Mouse (Mus musculus) limb, embryonic 13.5 days (tissue): Measurements from ENCODE around the gene Fam19a3. TPM values are rescaled to one million over a fixed set of nuclear protein-coding genes. Genes with fewer than 3 reads are reported as not detected.

Experiments
- ATAC-seq: fragments of 200-750 bp; cut with Nextera tagmentation; 2 replicates; pipeline ENCODE4 v1.8.0; 2017; ENCODE audit warnings: low read depth, moderate number of reproducible peaks, moderate TSS enrichment; ENCODE audit not compliant: low FRiP score
- H3K27ac ChIP-seq: fragments of 300-500 bp; sonication (generic); 2 replicates; pipeline ENCODE4 v1.5.1; 2015; ENCODE audit warnings: inconsistent platforms, mild to moderate bottlenecking, moderate library complexity
- H3K27me3 ChIP-seq: fragments of 300-500 bp; sonication (generic); 2 replicates; pipeline ENCODE4 v1.6.1; 2015; ENCODE audit warnings: mild to moderate bottlenecking, inconsistent platforms
- H3K36me3 ChIP-seq: fragments of 300-500 bp; sonication (generic); 2 replicates; pipeline ENCODE4 v1.6.1; 2015; ENCODE audit warnings: inconsistent platforms, mild to moderate bottlenecking, moderate library complexity
- H3K4me1 ChIP-seq: fragments of 300-500 bp; sonication (generic); 2 replicates; pipeline ENCODE4 v1.6.1; 2015; ENCODE audit warnings: inconsistent platforms
- H3K4me2 ChIP-seq: fragments of 300-500 bp; sonication (generic); replicated peaks from 2 replicates; pipeline ENCODE4 v1.6.1; 2015; ENCODE audit warnings: inconsistent platforms, mild to moderate bottlenecking, moderate library complexity
- H3K4me3 ChIP-seq: fragments of 300-500 bp; sonication (generic); 2 replicates; pipeline ENCODE4 v1.5.1; 2015; ENCODE audit warnings: moderate library complexity, mild to moderate bottlenecking, inconsistent platforms
- H3K9ac ChIP-seq: fragments of 300-500 bp; sonication (generic); 2 replicates; pipeline ENCODE4 v1.6.1; 2015; ENCODE audit warnings: mild to moderate bottlenecking, inconsistent platforms
- H3K9me3 ChIP-seq: fragments of 300-500 bp; sonication (generic); 2 replicates; pipeline ENCODE4 v1.6.1; 2016; ENCODE audit warnings: inconsistent platforms
- WGBS: fragments of 180-500 bp; shearing (Covaris S2); methylation state at CpG from one replicate; pipeline ENCODE4 v1.1.7; 2015; 5-methylcytosine and 5-hydroxymethylcytosine counted together
- polyA plus RNA-seq: library from polyadenylated mRNA; unstranded; fragments of >200 nt; fragmentation: Nextera tagmentation; extraction: Ambion mirVana; gene quantifications from 2 replicates; pipeline ENCODE4 v1.2.1, GENCODE M21; 2015

Fam19a3 gene
- polyA plus RNA-seq, 1 experiment from 2014 or later, result 0.23 TPM

- H3K4me2 ChIP-seq, result no peak overlapping the region
- 75% methylated on average over 1 of the region's 1 CpGs for WGBS
- ATAC-seq, result no peak
Measured at GRCm38 (mm10) chr3:104743864-104744263, 37.8 kb downstream of the Fam19a3 start.

GRCm38 (mm10) chr3:104743161-104743560, 38.5 kb downstream of the Fam19a3 start:
- Histone ChIP-seq H3K36me3 (no peaks in the 10 kb centered on the region), H3K9me3 (no peaks in the 10 kb centered on the region), H3K4me3 (no peak overlapping the region), H3K27ac (no peak overlapping the region), H3K4me1 (no peaks in the 10 kb centered on the region), H3K4me2 (no peak overlapping the region), H3K27me3 (no peaks in the 10 kb centered on the region), H3K9ac (no peak overlapping the region)
- no peak for ATAC-seq
- 20% methylated on average over 1 of the region's 1 CpGs for WGBS

More at GRCm38 (mm10) chr3:104743864-104744263, 37.8 kb downstream of the Fam19a3 start:
- H3K4me3 ChIP-seq, result no peak overlapping the region
- H3K36me3 ChIP-seq, result no peaks in the 10 kb centered on the region
- no peaks in the 10 kb centered on the region for H3K4me1 ChIP-seq
- H3K27ac ChIP-seq, result no peak overlapping the region
- no peak overlapping the region for H3K9ac ChIP-seq
- no peaks in the 10 kb centered on the region for H3K27me3 ChIP-seq
- H3K9me3 ChIP-seq, result no peaks in the 10 kb centered on the region

GRCm38 (mm10) chr3:104741954-104742353, 39.7 kb downstream of the Fam19a3 start:
- H3K27ac ChIP-seq, result no peak overlapping the region
- WGBS, result 88% methylated on average over 3 of the region's 3 CpGs
- no peaks in the 10 kb centered on the region for H3K4me1 ChIP-seq
- ATAC-seq, result no peak
- H3K4me3 ChIP-seq, result no peak overlapping the region
- no peaks in the 10 kb centered on the region for H3K9me3 ChIP-seq
- H3K36me3 ChIP-seq, result no peaks in the 10 kb centered on the region
- no peak overlapping the region for H3K4me2 ChIP-seq
- no peak overlapping the region for H3K9ac ChIP-seq
- no peaks in the 10 kb centered on the region for H3K27me3 ChIP-seq

- Histone ChIP-seq H3K9ac (no peak overlapping the region), H3K36me3 (no peaks in the 10 kb centered on the region), H3K4me2 (no peak overlapping the region), H3K27ac (no peak overlapping the region), H3K4me3 (no peak overlapping the region), H3K9me3 (no peaks in the 10 kb centered on the region), H3K4me1 (no peaks in the 10 kb centered on the region), H3K27me3 (no peaks in the 10 kb centered on the region)
- 36% methylated on average over 7 of the region's 7 CpGs for WGBS
- ATAC-seq, result no peak
Measured at GRCm38 (mm10) chr3:104734654-104735053, 47.0 kb downstream of the Fam19a3 start.

- H3K27me3 ChIP-seq, result no peaks in the 10 kb centered on the region
- no peaks in the 10 kb centered on the region for H3K36me3 ChIP-seq
- no peaks in the 10 kb centered on the region for H3K9me3 ChIP-seq
- no peak overlapping the region for H3K9ac ChIP-seq
- H3K4me2 ChIP-seq, result no peak overlapping the region
- H3K4me1 ChIP-seq, result no peaks in the 10 kb centered on the region
- H3K27ac ChIP-seq, result no peak overlapping the region
- 25% methylated on average over 3 of the region's 3 CpGs for WGBS
- no peak overlapping the region for H3K4me3 ChIP-seq
- ATAC-seq, result no peak
Measured at GRCm38 (mm10) chr3:104732907-104733306, 48.7 kb downstream of the Fam19a3 start.

GRCm38 (mm10) chr3:104729270-104729839, 52.3 kb downstream of the Fam19a3 start:
- Histone ChIP-seq H3K9ac (no peak overlapping the region), H3K4me2 (no peak overlapping the region), H3K27me3 (no peaks in the 10 kb centered on the region), H3K9me3 (no peaks in the 10 kb centered on the region), H3K4me3 (no peak overlapping the region), H3K27ac (no peak overlapping the region), H3K4me1 (no peaks in the 10 kb centered on the region), H3K36me3 (no peaks in the 10 kb centered on the region)
- no peak for ATAC-seq
- 77% methylated on average over 6 of the region's 6 CpGs for WGBS

Other genes with a start within 250 kb of the Fam19a3 start
- gene Slc16a1, start 143.2 kb downstream of the Fam19a3 start, polyA plus RNA-seq, result 36.3 and 38.4 TPM in 2 replicates
- 2.8 and 3.4 TPM in 2 replicates for gene Ppm1j, start 784 bp downstream of the Fam19a3 start, polyA plus RNA-seq
- gene Rhoc, start 6.5 kb upstream of the Fam19a3 start, polyA plus RNA-seq, result 196 and 197 TPM in 2 replicates
- 71.7 and 74.9 TPM in 2 replicates for gene Mov10, start 36.7 kb upstream of the Fam19a3 start, polyA plus RNA-seq
- 40.1 and 41.0 TPM in 2 replicates for gene St7l, start 82.2 kb upstream of the Fam19a3 start, polyA plus RNA-seq
- 191 and 206 TPM in 2 replicates for gene Capza1, start 82.7 kb upstream of the Fam19a3 start, polyA plus RNA-seq
- gene Wnt2b, start 180.1 kb upstream of the Fam19a3 start, polyA plus RNA-seq, result 1.2 and 1.3 TPM in 2 replicates